Mouse (Mus musculus) mature B cell (primary cell): ENCODE results near the gene Mafg.

Experiments used
- in situ Hi-C: fragments of 300-500 bp; cut with MboI; formaldehyde crosslinking; loops from 2 replicates; pipeline ENCODE4 v1.14.3; 2019

Gene Mafg

DNA sequence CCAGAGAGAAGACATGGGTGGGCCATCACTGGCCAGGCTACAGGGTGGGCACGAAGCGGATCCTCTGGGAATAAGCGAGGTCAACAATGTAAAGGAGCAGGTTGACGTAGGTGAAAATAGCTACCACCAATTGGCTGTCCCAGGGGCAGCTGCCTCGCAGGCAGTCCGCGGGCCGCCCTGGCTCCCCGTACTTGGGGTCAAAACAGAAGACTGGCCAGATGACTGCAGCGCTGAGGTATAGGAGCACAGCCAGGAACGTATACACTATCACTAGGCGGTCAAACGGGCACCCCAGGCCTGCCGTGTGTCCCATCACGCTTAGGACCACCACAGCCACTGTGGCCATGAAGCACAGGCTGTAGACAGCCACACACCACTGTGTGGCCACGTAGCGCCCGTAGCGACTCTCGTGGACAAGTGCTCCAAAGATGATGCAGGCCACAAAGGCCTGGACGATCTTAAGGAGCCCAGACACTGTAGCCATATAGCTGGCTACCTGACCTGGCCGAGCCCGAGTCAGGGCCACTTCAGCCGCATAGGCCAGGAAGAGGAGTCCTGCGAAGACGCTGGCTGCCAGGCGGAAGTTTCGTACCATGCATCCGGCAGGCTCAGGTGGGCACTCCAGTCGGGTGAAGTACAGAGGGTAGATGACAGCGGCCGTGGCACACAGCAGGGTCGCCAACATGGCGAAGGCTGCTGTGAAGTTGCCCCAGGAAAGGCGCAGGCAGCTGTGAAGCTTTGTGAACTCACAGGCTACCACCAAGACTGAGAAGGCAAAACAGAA is 13.8 kb upstream of the Mafg start:
- in situ Hi-C loops = no loop called here

DNA sequence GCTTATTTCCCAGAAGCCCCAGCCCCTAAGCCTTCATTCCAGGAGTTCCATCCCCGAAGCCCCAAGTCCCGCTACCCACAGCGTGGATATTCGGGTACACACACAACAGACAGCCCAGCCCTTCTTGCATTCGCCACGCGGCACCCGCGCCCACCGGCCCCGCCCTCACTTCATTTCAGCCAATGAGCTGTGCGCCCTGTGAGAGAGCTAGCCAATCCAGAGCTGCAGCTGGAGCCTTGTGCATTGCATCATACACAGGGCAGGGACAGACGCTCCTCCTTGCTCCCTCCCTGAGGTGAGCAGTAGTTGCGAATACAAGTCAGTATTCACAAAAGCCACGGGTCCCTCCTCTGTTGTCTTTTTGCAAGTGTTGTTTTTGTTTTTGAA is 10.2 kb upstream of the Mafg start, which contains the start of gene Pycr1:
Gene Pycr1 (minus strand): TSS at position 169 of the 387 bp plus-strand sequence.
- in situ Hi-C loops = no loop called here

- in situ Hi-C loops = no loop called here
These were observed 9.7 kb upstream of the Mafg start for GRCm38 (mm10) chr11:120642939-120643600.

DNA sequence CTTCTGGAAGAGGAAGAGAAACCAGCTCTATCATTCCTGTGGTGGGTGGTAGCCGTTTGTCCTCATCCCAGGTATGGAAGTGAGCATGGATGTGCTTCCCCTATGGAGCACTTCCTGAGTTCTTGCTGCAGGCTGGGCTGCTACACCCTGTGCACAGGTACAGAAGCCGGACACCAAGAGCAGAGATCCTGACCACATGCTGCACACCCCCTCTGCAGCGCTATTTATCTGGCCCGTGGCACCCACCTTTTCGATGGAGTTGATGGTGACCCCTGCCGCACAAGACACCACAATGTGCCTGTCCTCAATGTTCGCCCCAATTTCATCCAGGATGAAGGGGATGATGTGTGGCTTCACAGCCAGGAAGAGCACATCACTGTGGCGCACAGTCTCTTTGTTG is 8.5 kb upstream of the Mafg start:
- in situ Hi-C loops = no loop called here

DNA sequence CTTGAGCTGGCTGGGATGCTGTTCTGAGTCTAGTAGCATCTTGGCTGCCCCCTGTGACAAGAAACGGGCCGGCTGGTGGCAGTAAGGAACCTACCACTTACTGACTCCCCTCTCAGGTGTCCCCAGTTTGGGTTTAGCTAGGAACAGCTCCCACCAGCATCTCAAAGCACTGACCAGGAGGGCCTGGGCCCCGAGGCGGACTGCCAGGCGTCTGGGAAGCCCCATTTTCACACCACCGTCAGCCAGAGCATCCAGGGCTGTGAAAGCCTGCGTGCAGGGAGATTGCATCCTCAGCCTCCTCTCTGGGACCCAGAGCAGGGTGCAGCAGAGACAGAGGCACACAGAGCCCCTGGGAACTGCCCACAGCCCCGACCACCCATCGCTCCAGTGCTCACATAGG is 7.9 kb upstream of the Mafg start:
- in situ Hi-C loops = no loop called here

- in situ Hi-C loops = loop anchor here (5.0 kb wide), 1 partner anchor 37 kb away; the partner anchor contains the start of gene Aspscr1
These were observed 1.4 kb upstream of the Mafg start for GRCm38 (mm10) chr11:120634810-120635209.

DNA sequence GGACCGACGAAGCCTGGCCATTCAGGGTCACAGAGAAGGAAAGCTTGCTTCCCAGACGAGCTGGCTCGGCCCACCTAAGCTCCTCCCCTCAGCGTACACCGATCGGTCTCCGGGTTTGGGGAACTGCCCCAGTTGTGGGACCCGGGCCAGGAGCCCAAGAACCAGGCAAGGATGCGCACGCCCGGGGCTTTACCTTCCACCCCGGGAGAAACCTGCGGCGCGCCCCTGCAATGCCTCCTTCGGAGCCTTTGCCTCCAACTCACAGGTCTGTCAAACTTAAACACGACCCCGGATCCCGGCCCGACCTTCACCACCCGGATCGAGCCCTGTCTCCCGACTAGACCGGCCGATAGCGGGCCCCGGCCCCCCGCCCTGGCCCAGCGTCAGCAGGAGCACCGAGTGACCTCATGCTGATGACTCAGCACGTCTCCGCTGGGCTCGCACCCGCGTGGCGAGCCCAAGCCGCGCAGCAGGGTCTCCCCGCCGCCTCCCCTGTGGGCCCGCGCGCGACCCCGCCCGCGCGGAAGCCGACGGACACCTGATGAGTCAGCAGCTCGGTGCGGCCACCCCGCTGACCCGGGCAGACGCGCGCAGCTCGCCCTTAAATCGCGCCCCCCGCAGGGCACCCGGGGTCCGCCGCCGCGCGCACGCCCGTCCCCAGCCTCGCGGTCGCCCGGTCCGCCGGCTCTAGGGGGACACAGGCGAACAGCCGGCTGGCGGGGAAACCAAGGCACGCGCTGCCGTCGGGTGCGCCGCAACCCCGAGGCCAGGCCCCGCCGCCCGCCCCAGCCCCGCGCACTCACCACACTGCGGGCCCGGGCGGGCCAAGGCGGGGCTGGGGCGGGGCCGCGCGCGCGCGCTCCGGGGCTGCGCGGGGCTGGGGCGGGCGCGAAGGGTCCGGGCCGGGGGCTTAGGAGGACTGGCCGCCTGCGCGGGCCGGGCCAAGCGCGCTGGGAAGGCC is 561 bp downstream of the Mafg start:
- in situ Hi-C loops = loop anchor here (5.0 kb wide), 1 partner anchor 39 kb away; the partner anchor contains the start of gene Aspscr1

GRCm38 (mm10) chr11:120631726-120632448 is 1.5 kb downstream of the Mafg start:
- in situ Hi-C loops = loop anchor here (5.0 kb wide), 1 partner anchor 40 kb away; the partner anchor contains the start of gene Aspscr1

DNA sequence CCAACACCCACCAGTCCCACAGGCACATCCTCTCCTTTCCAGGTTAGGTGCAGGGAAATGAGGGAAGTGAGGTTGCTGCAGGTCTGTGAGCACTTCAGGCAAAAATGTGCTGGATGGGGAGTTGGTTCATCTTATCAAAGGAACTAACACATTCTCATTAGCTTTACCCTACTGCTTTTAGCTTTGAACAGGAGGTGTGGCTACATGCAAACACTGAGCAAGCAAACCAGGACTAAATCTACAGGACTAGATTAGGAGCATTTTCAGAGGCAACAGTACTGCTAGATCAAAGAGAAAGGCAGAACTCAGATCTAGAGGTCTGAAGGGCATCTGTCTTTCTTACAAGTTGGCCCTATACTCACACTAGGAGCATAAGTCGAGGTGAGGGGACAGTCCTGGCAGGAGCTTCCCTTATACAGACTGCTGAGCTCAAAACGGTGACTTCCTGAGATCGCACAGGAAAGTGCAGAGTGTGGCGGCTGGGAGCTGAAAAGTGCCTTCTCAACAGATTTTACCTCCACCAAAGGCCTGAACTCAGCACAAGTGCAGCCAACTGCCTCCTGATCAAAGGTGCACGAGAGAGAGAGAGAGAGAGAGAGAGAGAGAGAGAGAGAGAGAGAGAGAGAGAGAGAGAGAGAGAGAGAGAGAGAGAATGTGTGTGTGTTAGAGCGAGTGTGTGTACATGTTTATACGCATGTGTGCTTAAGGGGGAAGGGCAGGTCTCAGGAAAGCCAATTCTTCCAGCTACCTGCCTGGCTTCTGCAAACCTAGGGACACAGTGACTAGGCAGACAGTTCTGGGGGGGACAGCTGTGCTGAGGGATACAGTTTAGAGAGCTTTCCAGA is 2.3 kb downstream of the Mafg start:
- in situ Hi-C loops = loop anchor here (5.0 kb wide), 1 partner anchor 41 kb away; the partner anchor contains the start of gene Aspscr1

- in situ Hi-C loops = loop anchor here (5.0 kb wide), 1 partner anchor 42 kb away; the partner anchor contains the start of gene Aspscr1
These were observed 3.0 kb downstream of the Mafg start for GRCm38 (mm10) chr11:120630401-120630871.

DNA sequence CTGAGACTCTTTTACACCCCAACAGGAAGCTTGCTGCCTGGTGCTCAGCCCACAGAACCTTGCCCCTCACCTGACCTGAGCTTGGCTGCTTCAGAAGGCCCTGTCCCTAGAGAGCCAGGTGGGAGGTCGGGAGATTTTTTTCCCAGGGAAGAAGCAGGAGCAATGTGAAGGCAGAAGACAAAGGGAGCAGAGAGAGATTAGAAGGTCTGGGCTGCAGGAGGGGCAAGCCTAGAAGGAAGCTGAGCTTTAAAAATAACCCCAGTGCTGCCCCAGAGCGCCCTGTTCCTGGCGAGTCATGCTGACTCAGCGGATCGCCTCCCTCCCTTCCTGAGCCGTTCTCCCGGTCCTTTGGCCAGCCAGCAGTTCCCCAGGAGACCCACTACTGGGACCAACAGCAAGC is 3.5 kb downstream of the Mafg start:
- in situ Hi-C loops = loop anchor here (5.0 kb wide), 1 partner anchor 42 kb away; the partner anchor contains the start of gene Aspscr1

DNA sequence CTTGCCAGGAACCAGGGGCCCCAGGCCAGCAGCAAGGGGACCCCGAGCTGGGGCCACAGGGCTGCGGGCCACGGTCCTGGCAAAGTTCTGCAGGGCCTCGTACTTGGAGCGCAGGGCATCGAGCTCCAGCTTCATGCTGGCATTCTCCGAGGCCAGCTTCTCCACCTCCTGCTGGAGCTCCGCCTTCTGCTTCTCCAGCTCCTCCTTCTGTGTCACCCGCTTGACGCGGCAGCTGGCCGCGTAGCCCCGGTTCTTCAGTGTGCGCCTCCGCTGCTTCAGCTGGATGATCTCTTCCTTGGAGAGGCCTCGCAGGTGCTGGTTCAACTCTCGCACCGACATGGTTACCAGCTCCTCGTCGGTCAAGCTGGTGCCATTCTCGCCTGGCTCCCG is 4.1 kb downstream of the Mafg start:
- in situ Hi-C loops = no loop called here

- in situ Hi-C loops = no loop called here
These were observed 4.6 kb downstream of the Mafg start for GRCm38 (mm10) chr11:120628601-120629340.

- in situ Hi-C loops = no loop called here
These were observed 5.7 kb downstream of the Mafg start for GRCm38 (mm10) chr11:120627468-120628300.

GRCm38 (mm10) chr11:120626785-120627467 is 6.5 kb downstream of the Mafg start:
- in situ Hi-C loops = no loop called here

GRCm38 (mm10) chr11:120625152-120625775 is 8.1 kb downstream of the Mafg start, which contains the start of gene Sirt7:
Gene Sirt7 (minus strand): TSS chr11:120625240.
- in situ Hi-C loops = no loop called here

DNA sequence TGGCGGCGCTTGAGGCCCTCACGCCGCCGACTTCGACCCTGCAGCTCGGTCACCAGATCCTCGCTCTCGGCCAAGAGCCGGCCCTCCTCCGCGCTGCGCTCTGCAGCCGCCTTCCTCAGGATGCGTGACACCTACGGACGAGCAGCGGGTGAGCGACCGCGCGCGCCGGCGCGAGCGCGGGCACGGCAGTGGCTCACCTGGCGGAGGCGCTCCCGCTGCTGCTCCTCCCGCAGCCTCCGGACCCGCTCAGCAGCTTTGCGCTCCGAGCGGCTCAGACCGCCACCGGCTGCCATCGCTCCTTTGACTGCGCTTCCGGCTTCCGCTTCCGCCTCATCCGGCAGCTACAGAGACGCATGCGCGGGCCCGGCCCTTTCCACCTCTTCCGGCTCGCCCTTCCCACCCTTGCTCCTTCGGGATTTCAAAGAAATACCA is 8.7 kb downstream of the Mafg start:
- in situ Hi-C loops = no loop called here
